Mouse (Mus musculus) intestine, embryonic 16.5 days (tissue): ENCODE measurements around the gene Ubac1. TPM values are rescaled to one million over a fixed set of nuclear protein-coding genes. Genes with fewer than 3 reads are reported as not detected.

ENCODE experiments used
- polyA plus RNA-seq: library from polyadenylated mRNA; unstranded; fragments of >200 nt; fragmentation: Nextera tagmentation; extraction: Ambion mirVana; gene quantifications from 2 replicates; pipeline ENCODE4 v1.2.1, GENCODE M21; 2015

The Ubac1 gene
- polyA plus RNA-seq, 1 experiment from 2014 or later: 80.1 TPM

Other genes with a start within 250 kb of the Ubac1 start
- not detected in 2 replicates for gene Lcn11, start 244.7 kb downstream of the Ubac1 start, polyA plus RNA-seq
- gene Gm13539, start 239.5 kb downstream of the Ubac1 start, polyA plus RNA-seq: not detected in 2 replicates
- gene Glt6d1, start 205.9 kb downstream of the Ubac1 start, polyA plus RNA-seq: not detected in 2 replicates
- gene Lcn9, start 198.6 kb downstream of the Ubac1 start, polyA plus RNA-seq: not detected in 2 replicates
- not detected in 2 replicates for gene Sohlh1, start 174.5 kb downstream of the Ubac1 start, polyA plus RNA-seq
- 0.31 and 0.54 TPM in 2 replicates for gene Kcnt1, start 158.0 kb downstream of the Ubac1 start, polyA plus RNA-seq
- 3.3 and 4.2 TPM in 2 replicates for gene Camsap1, start 38.5 kb downstream of the Ubac1 start, polyA plus RNA-seq
- gene Nacc2, start 101.5 kb upstream of the Ubac1 start, polyA plus RNA-seq: 18.6 and 20.4 TPM in 2 replicates
- gene Lhx3, start 186.5 kb upstream of the Ubac1 start, polyA plus RNA-seq: 0.09 TPM in 1 of 2 replicates, not detected in the other
- 23.8 and 25.1 TPM in 2 replicates for gene Qsox2, start 215.8 kb upstream of the Ubac1 start, polyA plus RNA-seq